Mouse (Mus musculus): Measurements from ENCODE around the gene Acot5. TPM values are rescaled to one million over a fixed set of nuclear protein-coding genes. Genes with fewer than 3 reads are reported as not detected.
"Not testable (repeated sequence)": the region's sequence is repeated elsewhere in the genome, so short reads cannot be mapped to it uniquely, and the experiment has no call there.

The Acot5 gene
- total and polyA plus RNA-seq, 3 experiments: not detected

DNA sequence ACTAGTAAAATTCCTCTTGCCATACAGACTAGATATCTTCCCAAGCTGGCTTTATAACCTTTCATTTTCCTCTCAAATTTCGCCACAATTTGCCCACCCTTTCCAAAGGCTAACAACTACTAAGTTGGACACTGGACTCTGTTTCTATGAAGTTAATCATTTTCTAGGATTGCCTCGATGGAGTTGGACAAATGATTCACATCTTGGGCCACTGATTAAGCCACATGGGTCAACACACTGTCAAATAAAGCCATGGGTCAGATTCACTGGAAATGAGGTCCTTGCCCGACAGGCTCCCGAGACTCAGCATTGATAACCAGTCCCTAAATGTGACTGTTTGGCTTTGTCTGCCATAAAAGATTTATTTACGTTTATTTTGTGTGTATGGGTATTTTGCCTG is 26.9 kb upstream of the Acot5 start:
- Histone ChIP-seq H3K79me2 (ENCODE audit: control insufficient read depth, insufficient read depth, low read length, poor library complexity) (no peaks in the 10 kb centered on the region), H3K9ac (ENCODE audit: control insufficient read depth, low read depth, low read length, poor library complexity, severe bottlenecking) (no peak overlapping the region), H3K27ac (ENCODE audit: control insufficient read depth, low read depth, low read length) (no peak overlapping the region), H3K27me3 (ENCODE audit: control insufficient read depth in 1 of 2, insufficient read depth in 2 of 2, low read length in 2 of 2) (no peaks in the 10 kb centered on the region), H3K4me3 (ENCODE audit: control insufficient read depth in 1 of 2, insufficient read depth in 1 of 2, low read depth in 2 of 2, low read length in 2 of 2) (no peak overlapping the region), H3K4me1 (ENCODE audit: control insufficient read depth in 1 of 2, insufficient read depth in 2 of 2, low read length in 2 of 2) (no peaks in the 10 kb centered on the region), H3K36me3 (ENCODE audit: control insufficient read depth in 1 of 2, insufficient read depth in 2 of 2, low read length in 2 of 2) (no peaks in the 10 kb centered on the region; a peak in 1 of 4 replicates), H3K9me3 (replicated peaks; ENCODE audit: insufficient read depth, low read length) (no peaks in the 10 kb centered on the region)
- no peak for DNase-seq (ENCODE audit: low read depth, low spot score)
- TF ChIP-seq ZNF384 (IDR thresholded peaks at IDR 0.05; ENCODE audit: low read depth, low read length) (no peak), ZKSCAN1 (IDR thresholded peaks at IDR 0.05; ENCODE audit: low read depth, low read length) (no peak), MXI1 (IDR thresholded peaks at IDR 0.05; ENCODE audit: low read depth, low read length) (no peak), KAT2A (conservative IDR thresholded peaks at IDR 0.05; ENCODE audit: low read depth, low read length) (no peak)

DNA sequence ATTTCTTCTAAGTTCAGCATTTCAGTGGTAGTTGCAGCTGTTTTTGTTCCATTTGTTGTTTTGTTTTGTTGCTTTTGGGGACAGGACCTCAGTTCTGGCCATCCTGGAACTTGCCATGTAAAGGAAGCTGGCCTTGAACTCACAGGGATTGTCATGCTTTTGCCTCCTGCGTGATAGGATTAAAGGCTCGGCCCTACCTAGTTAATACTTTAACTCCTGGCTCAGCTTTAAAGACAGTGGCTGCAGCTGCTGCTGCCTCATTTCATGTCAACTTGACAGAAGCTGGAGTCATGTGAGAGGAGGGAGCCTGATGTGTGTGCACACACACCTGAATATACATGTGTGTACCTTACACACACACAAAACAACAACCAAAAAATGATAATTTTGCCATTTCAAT is 25.1 kb upstream of the Acot5 start:
- TF ChIP-seq USF1 (IDR thresholded peaks at IDR 0.05; ENCODE audit: low read depth, low read length): no peak
- no peak for TF ChIP-seq ELF1 (IDR thresholded peaks at IDR 0.05; ENCODE audit: low read depth, low read length)
- TF ChIP-seq RCOR1 (IDR thresholded peaks at IDR 0.05; ENCODE audit: low read depth, low read length): no peak

DNA sequence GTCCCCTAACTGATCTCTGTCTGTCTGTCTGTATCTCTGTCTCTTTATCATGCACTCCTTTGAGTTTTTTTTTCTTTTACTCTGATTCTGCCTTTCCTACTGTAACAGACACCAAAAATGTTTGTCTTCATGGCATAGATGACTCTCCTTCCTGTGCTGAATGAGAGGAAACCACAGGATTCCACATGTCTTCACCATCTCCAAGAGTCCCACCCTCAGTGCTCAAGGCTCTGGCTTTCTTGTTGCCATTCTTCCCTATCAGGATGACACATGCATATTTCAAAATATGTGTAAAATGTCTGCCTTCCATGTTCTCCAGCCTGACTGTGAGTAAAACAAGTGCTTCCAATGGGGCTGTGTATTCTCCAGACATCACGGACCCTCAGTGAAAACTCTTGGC is 22.2 kb upstream of the Acot5 start:
- no peaks in the 10 kb centered on the region for H3K9me3 ChIP-seq (replicated peaks; ENCODE audit: insufficient read depth, low read length)
- no peaks in the 10 kb centered on the region for H3K79me2 ChIP-seq (ENCODE audit: control insufficient read depth, insufficient read depth, low read length, poor library complexity)

More for the DNA sequence above, 25.1 kb upstream of the Acot5 start:
- H3K27ac ChIP-seq (ENCODE audit: control insufficient read depth, low read depth, low read length): no peak overlapping the region
- no peak overlapping the region for H3K9ac ChIP-seq (ENCODE audit: control insufficient read depth, low read depth, low read length, poor library complexity, severe bottlenecking)
- H3K9me3 ChIP-seq (replicated peaks; ENCODE audit: insufficient read depth, low read length): no peaks in the 10 kb centered on the region
- H3K36me3 ChIP-seq (ENCODE audit: control insufficient read depth in 1 of 2, insufficient read depth in 2 of 2, low read length in 2 of 2): no peaks in the 10 kb centered on the region; a peak in 1 of 4 replicates
- H3K27me3 ChIP-seq (ENCODE audit: control insufficient read depth in 1 of 2, insufficient read depth in 2 of 2, low read length in 2 of 2): no peaks in the 10 kb centered on the region
- H3K4me1 ChIP-seq (ENCODE audit: control insufficient read depth in 1 of 2, insufficient read depth in 2 of 2, low read length in 2 of 2): no peaks in the 10 kb centered on the region
- no peaks in the 10 kb centered on the region for H3K79me2 ChIP-seq (ENCODE audit: control insufficient read depth, insufficient read depth, low read length, poor library complexity)
- H3K4me3 ChIP-seq (ENCODE audit: control insufficient read depth in 1 of 2, insufficient read depth in 1 of 2, low read depth in 2 of 2, low read length in 2 of 2): no peak overlapping the region
- DNase-seq (ENCODE audit: low read depth, low spot score): no peak

DNA sequence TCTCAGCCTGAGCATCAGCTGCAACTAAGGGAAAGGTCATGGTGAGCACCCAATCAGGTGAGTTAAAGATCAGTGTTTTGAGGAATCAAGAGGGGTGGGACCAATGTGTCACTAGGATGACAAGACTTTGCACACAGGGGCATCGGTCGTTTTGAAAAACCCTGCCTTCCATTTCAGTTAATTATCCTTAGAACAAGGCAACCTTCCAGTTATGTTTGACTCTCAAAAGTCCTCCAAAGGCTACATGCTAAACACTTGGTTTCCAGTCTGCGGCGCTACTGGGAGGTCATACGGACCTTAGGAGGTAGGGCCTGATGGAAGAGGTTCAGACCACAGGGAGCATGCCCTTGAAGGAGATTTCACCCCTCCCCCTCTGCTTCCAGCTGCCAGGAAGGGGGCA is 18.4 kb upstream of the Acot5 start:
- H3K4me3 ChIP-seq (ENCODE audit: control insufficient read depth in 1 of 2, insufficient read depth in 1 of 2, low read depth in 2 of 2, low read length in 2 of 2); H3K79me2 ChIP-seq (ENCODE audit: control insufficient read depth, insufficient read depth, low read length, poor library complexity); H3K27me3 ChIP-seq (ENCODE audit: control insufficient read depth in 1 of 2, insufficient read depth in 2 of 2, low read length in 2 of 2); H3K4me1 ChIP-seq (ENCODE audit: control insufficient read depth in 1 of 2, insufficient read depth in 2 of 2, low read length in 2 of 2); H3K36me3 ChIP-seq (ENCODE audit: control insufficient read depth in 1 of 2, insufficient read depth in 2 of 2, low read length in 2 of 2); H3K9me3 ChIP-seq (replicated peaks; ENCODE audit: insufficient read depth, low read length); H3K27ac ChIP-seq (ENCODE audit: control insufficient read depth, low read depth, low read length); DNase-seq (ENCODE audit: low read depth, low spot score); H3K9ac ChIP-seq (ENCODE audit: control insufficient read depth, low read depth, low read length, poor library complexity, severe bottlenecking): not testable (repeated sequence)

More for the DNA sequence above, 22.2 kb upstream of the Acot5 start:
- Histone ChIP-seq H3K9ac (ENCODE audit: control insufficient read depth, low read depth, low read length, poor library complexity, severe bottlenecking) (no peak overlapping the region), H3K36me3 (ENCODE audit: control insufficient read depth in 1 of 2, insufficient read depth in 2 of 2, low read length in 2 of 2) (no peaks in the 10 kb centered on the region), H3K4me1 (ENCODE audit: control insufficient read depth in 1 of 2, insufficient read depth in 2 of 2, low read length in 2 of 2) (no peaks in the 10 kb centered on the region), H3K27ac (ENCODE audit: control insufficient read depth, low read depth, low read length) (no peak overlapping the region), H3K4me3 (ENCODE audit: control insufficient read depth in 1 of 2, insufficient read depth in 1 of 2, low read depth in 2 of 2, low read length in 2 of 2) (no peak overlapping the region), H3K27me3 (ENCODE audit: control insufficient read depth in 1 of 2, insufficient read depth in 2 of 2, low read length in 2 of 2) (no peaks in the 10 kb centered on the region)
- TF ChIP-seq SMC3 (IDR thresholded peaks at IDR 0.05; ENCODE audit: low read depth, low read length) (no peak), RAD21 (IDR thresholded peaks at IDR 0.05; ENCODE audit: low read depth, low read length) (no peak), CTCF (IDR thresholded peaks at IDR 0.05 in 2 of 3, conservative IDR thresholded peaks at IDR 0.05 in 1 of 3; ENCODE audit: control insufficient read depth in 1 of 3, insufficient read depth in 1 of 3, low read depth in 2 of 3, low read length in 3 of 3, poor library complexity in 1 of 3, severe bottlenecking in 1 of 3) (no peak), TBP (IDR thresholded peaks at IDR 0.05; ENCODE audit: low read depth, low read length) (no peak), POLR2A (IDR thresholded peaks at IDR 0.05; ENCODE audit: control insufficient read depth in 1 of 2, insufficient read depth in 1 of 2, low read depth in 1 of 2, low read length in 2 of 2, poor library complexity in 1 of 2) (no peak), EP300 (IDR thresholded peaks at IDR 0.05; ENCODE audit: low read depth in 1 of 2, low read length in 2 of 2) (no peak), ZMIZ1 (IDR thresholded peaks at IDR 0.05; ENCODE audit: low read depth, low read length) (no peak), MYB (IDR thresholded peaks at IDR 0.05; ENCODE audit: low read depth, low read length) (no peak), KAT2A (conservative IDR thresholded peaks at IDR 0.05; ENCODE audit: low read depth, low read length) (no peak)
- DNase-seq (ENCODE audit: low read depth, low spot score): no peak
